Mouse (Mus musculus): ENCODE measurements around the gene Atp5b. TPM values are rescaled to one million over a fixed set of nuclear protein-coding genes. Genes with fewer than 3 reads are reported as not detected.

Atp5b gene
- total and polyA plus RNA-seq, 3 experiments = 7,689 to 9,158 (median 8,017) TPM

DNA sequence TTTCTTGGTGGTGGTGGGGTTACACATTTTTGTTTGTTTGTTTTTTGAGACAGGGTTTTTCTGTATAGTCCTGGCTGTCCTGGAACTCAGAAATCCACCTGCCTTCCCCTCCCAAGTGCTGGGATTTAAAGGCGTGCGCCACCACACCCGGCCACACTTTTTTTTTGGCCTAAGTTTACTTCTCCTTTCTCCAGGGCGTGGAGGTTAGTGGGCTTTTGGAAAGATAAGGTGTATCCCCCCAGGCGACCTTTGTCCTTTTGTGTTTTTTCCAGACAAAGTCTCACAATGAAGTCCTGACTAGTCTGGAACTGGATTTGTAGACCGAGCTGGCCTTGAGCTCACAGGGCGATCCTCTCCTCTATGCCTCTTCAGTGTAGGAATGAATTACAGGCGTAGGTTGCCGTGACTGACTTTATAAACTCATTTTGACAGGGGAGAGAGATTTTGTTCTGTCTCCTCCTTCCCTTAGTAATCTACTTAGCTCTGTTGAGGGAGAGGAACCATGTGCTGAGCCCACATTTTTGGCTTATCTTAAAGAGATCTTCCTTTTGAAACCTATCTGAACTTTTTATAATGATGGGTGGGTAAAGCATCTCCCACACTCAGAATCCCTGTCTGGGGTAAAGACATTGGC, 12.0 kb downstream of the Atp5b start:
- Histone ChIP-seq H3K36me3 (ENCODE audit: control insufficient read depth, insufficient read depth, low read length) (peaks cover 6% of the 10 kb centered on the region), H3K4me3 (no peak overlapping the region; the same call in 1 of the 2 replicates), H3K4me1 (ENCODE audit: control insufficient read depth, insufficient read depth, low read length) (peaks cover 5% of the 10 kb centered on the region), H3K9ac (ENCODE audit: low read depth, low read length) (no peak overlapping the region), H3K27ac (peak overlapping the region; percentile 17; the same call in 1 of the 2 replicates), H3K79me2 (replicated peaks; ENCODE audit: control insufficient read depth, insufficient read depth, low read length) (peaks cover 5% of the 10 kb centered on the region), H3K27me3 (ENCODE audit: control insufficient read depth, insufficient read depth, low read length) (no peaks in the 10 kb centered on the region)
- intact Hi-C loops (cut with DNase I) = loop anchor here (10.0 kb wide), 1 partner anchor 400 kb away; the partner anchor contains the start of genes Myl6 and Myl6b
- DNase-seq = no peak
- no peak for TF ChIP-seq EP300 (IDR thresholded peaks at IDR 0.05; ENCODE audit: insufficient read depth, low read depth, low read length)
- no peak for TF ChIP-seq CTCF (IDR thresholded peaks at IDR 0.05)
- TF ChIP-seq POLR2A (IDR thresholded peaks at IDR 0.05; ENCODE audit: insufficient read depth, low read depth, low read length) = no peak
- 65% methylated on average over 9 of the region's 9 CpGs for WGBS

DNA sequence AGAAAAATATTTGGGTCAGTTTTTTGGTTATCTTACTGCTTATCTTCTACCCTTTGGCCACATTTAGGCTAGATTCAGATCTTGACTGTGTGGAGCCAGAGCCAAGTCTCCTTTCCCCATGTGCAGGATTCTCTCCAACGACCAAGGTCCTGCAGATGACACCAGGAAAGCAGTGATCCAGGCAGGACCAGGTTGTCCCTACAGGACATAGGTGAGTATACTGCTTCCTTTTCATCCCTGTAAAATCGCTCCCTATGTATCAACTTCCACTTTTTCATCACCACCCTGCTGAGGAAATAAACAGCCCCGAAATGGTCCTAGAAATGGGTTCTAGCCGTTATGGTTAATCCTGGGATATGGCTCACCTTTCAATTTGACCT, 13.2 kb downstream of the Atp5b start:
- no peak overlapping the region; the same call in 1 of the 2 replicates for H3K27ac ChIP-seq
- TF ChIP-seq EP300 (IDR thresholded peaks at IDR 0.05; ENCODE audit: insufficient read depth, low read depth, low read length) (no peak), POLR2A (IDR thresholded peaks at IDR 0.05; ENCODE audit: insufficient read depth, low read depth, low read length) (0 out of 2 replicates have a peak, but pooled peaks have one; percentile 8), CTCF (IDR thresholded peaks at IDR 0.05) (no peak)
- DNase-seq = no peak
- intact Hi-C loops (cut with DNase I) = loop anchor here (1.0 to 10.0 kb wide), 3 partner anchors 52 to 398 kb away; partner anchors contain the start of genes Myl6 and Myl6b
- H3K4me1 ChIP-seq (ENCODE audit: control insufficient read depth, insufficient read depth, low read length) = peaks cover 4% of the 10 kb centered on the region
- no peaks in the 10 kb centered on the region for H3K27me3 ChIP-seq (ENCODE audit: control insufficient read depth, insufficient read depth, low read length)
- WGBS = 31% methylated on average over 4 of the region's 4 CpGs
- no peaks in the 10 kb centered on the region; the same call in 1 of the 2 replicates for H3K36me3 ChIP-seq (ENCODE audit: control insufficient read depth, insufficient read depth, low read length)
- H3K4me3 ChIP-seq = no peak overlapping the region
- peaks cover 7% of the 10 kb centered on the region for H3K79me2 ChIP-seq (replicated peaks; ENCODE audit: control insufficient read depth, insufficient read depth, low read length)
- H3K9ac ChIP-seq (ENCODE audit: low read depth, low read length) = no peak overlapping the region

DNA sequence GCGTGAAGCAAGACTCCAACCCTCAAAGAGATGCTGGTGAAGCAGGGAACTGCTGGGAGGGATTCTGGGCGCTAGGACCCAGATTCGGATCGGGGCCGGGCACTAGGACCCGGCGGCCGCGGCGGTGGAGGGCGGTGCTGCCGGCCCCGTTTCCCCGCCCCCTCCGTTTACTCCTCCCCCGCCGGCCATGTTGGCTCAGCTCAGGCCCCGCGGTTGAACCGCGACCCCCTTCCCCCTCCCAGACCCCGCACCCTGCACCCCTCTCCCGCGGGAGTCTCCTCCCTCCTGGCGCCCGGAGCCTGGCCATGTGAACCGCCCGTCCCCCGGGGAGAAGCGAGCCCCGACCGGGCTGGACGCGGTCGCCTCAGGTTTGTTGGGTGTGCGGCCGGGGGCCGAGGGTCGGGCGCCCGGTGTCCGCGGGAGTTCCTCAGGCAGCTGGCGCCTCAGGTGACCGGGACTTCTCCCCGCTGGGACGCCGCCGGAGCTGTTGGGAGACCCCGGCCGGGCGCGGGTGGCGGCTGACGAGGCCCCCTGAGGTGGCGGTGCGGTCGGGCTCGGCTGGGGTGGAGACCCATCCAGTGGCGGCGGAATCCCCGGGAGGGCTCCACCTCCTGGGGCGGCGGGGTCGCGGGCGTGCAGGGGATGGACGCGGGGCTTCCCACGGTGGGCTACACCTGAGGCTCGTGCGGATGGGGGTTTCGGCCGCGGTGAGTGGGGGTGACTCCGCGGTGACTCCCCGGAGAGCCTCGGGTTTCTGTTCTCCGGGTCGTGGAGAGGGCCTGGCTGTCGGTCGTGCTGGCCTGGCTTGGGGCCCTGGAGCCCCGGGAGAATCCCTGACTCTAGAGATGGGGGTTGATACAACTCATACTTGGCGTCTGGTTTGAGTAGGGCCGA, 13.9 kb downstream of the Atp5b start:
- Histone ChIP-seq H3K4me1 (ENCODE audit: control insufficient read depth, insufficient read depth, low read length) (peaks cover 4% of the 10 kb centered on the region), H3K79me2 (replicated peaks; ENCODE audit: control insufficient read depth, insufficient read depth, low read length) (peaks cover 7% of the 10 kb centered on the region), H3K27me3 (ENCODE audit: control insufficient read depth, insufficient read depth, low read length) (no peaks in the 10 kb centered on the region), H3K9ac (ENCODE audit: low read depth, low read length) (peak overlapping the region; percentile 87), H3K36me3 (ENCODE audit: control insufficient read depth, insufficient read depth, low read length) (peaks cover 2% of the 10 kb centered on the region; the same call in 1 of the 2 replicates), H3K4me3 (peak overlapping the region; percentile 86), H3K27ac (peak overlapping the region; percentile 85)
- WGBS = under 1% methylated on average over 83 of the region's 86 CpGs
- TF ChIP-seq CTCF (IDR thresholded peaks at IDR 0.05) (peak; percentile 49), EP300 (IDR thresholded peaks at IDR 0.05; ENCODE audit: insufficient read depth, low read depth, low read length) (no peak), POLR2A (IDR thresholded peaks at IDR 0.05; ENCODE audit: insufficient read depth, low read depth, low read length) (0 out of 2 replicates have a peak, but pooled peaks have one; percentile 14)
- DNase-seq = peak; percentile 87 to 91
- intact Hi-C loops (cut with DNase I) = loop anchor here (1.0 to 10.0 kb wide), 3 partner anchors 52 to 398 kb away; partner anchors contain the start of genes Myl6 and Myl6b

DNA sequence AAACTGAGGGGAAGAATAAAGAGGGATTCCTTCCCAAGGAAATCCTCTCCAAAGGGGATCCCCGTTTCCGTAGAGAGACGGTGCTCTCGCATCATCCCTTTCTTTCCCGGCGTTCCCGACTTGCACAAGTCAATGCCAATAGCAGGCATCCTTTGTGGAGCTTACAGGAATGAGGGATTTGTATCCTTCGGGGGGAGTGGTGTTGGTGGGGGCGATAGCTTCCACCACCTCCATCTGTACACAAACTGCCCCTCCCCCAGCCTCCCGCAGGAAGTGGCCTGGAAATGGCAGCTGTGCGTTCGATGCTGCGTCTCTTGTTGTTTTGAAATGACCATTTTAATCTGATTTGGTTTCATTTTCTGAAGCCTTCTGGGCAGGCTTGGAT, 14.5 kb downstream of the Atp5b start:
- TF ChIP-seq CTCF (IDR thresholded peaks at IDR 0.05) (no peak), EP300 (IDR thresholded peaks at IDR 0.05; ENCODE audit: insufficient read depth, low read depth, low read length) (0 out of 2 replicates have a peak, but pooled peaks have one; percentile 15)
- H3K79me2 ChIP-seq (replicated peaks; ENCODE audit: control insufficient read depth, insufficient read depth, low read length) = peaks cover 7% of the 10 kb centered on the region
- H3K36me3 ChIP-seq (ENCODE audit: control insufficient read depth, insufficient read depth, low read length) = peaks cover 2% of the 10 kb centered on the region; the same call in 1 of the 2 replicates
- no peaks in the 10 kb centered on the region for H3K27me3 ChIP-seq (ENCODE audit: control insufficient read depth, insufficient read depth, low read length)
- H3K27ac ChIP-seq = peak overlapping the region; percentile 85
- intact Hi-C loops (cut with DNase I) = loop anchor here (2.0 to 10.0 kb wide), 2 partner anchors 51 to 397 kb away; partner anchors contain the start of genes Myl6 and Myl6b
- H3K4me3 ChIP-seq = peak overlapping the region; percentile 86
- WGBS = 0% methylated on average over 13 of the region's 13 CpGs
- DNase-seq = peak; percentile 73 to 75
- H3K4me1 ChIP-seq (ENCODE audit: control insufficient read depth, insufficient read depth, low read length) = peaks cover 4% of the 10 kb centered on the region
- peak overlapping the region; percentile 87 for H3K9ac ChIP-seq (ENCODE audit: low read depth, low read length)

DNA sequence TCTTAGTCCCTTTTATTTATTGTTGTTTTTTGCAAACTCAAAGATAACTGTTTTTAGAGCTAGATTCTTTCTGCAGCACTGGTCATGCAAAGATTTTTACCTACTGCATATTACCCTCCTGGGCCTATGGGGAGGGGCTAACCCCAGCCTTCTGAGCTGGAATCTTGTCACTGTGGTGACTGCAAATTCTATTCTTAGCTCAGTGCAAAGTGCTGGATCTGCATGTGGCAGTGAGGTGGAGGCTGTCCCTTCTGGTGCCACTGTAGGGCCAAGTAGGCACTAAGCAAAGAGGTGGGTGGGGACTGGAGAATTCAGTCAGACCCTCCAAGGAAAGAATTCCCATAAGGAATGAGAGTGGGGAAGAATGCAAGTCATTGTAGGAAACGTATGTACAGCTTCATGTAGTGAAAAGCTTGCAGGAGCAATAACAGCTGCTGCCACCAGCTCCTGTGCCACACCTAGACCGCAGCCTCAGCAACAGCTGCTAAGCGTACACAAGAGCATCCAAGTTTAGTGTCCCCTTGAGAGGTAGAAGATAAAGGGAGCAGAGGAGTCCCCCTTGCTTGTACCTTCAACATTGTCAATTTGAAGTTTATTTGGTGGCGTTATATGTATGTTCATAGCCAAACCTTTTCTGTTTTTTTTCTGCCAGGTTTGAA, 27.2 kb downstream of the Atp5b start:
- intact Hi-C loops (cut with DNase I) = no loop called here

More for the DNA sequence above, 27.2 kb downstream of the Atp5b start:
- H3K27ac ChIP-seq = peak overlapping the region; percentile 18; the same call in 1 of the 2 replicates
- no peak overlapping the region for H3K4me3 ChIP-seq
- no peaks in the 10 kb centered on the region for H3K27me3 ChIP-seq (ENCODE audit: control insufficient read depth, insufficient read depth, low read length)
- H3K9ac ChIP-seq (ENCODE audit: low read depth, low read length) = no peak overlapping the region
- no peaks in the 10 kb centered on the region for H3K36me3 ChIP-seq (ENCODE audit: control insufficient read depth, insufficient read depth, low read length)
- no peak for TF ChIP-seq POLR2A (IDR thresholded peaks at IDR 0.05; ENCODE audit: insufficient read depth, low read depth, low read length)
- no peak for TF ChIP-seq CTCF (IDR thresholded peaks at IDR 0.05)
- no peak for TF ChIP-seq EP300 (IDR thresholded peaks at IDR 0.05; ENCODE audit: insufficient read depth, low read depth, low read length)
- WGBS = 70% methylated on average over 4 of the region's 4 CpGs
- peak in 1 of 2 experiments; percentile 36 for DNase-seq
- H3K4me1 ChIP-seq (ENCODE audit: control insufficient read depth, insufficient read depth, low read length) = no peaks in the 10 kb centered on the region
- H3K79me2 ChIP-seq (replicated peaks; ENCODE audit: control insufficient read depth, insufficient read depth, low read length) = 0 out of 2 replicates have a peak, but pooled peaks cover 1% of the 10 kb centered on the region
